Mouse (Mus musculus): ENCODE measurements at regions not wholly inside any gene's neighbourhood (a gene's known extent, or its start where the extent isn't known, plus 50 kb on each side); places are given as distances from the start of the nearest gene placed in this dataset.

GRCm38 (mm10) chr11:65365751-65366559, 96.2 kb upstream of the Myocd start:
- DNase-seq (ENCODE audit: low spot score in 2 of 2), result peak in 1 of 2 experiments; percentile 20

- no peak for DNase-seq (ENCODE audit: low spot score in 2 of 2)
These were observed 95.1 kb upstream of the Myocd start for GRCm38 (mm10) chr11:65364910-65365309.

- no peak for DNase-seq (ENCODE audit: low spot score in 2 of 2)
These were observed 94.1 kb upstream of the Myocd start for GRCm38 (mm10) chr11:65363846-65364245.

- DNase-seq (ENCODE audit: low spot score in 2 of 2), result no peak
These were observed 90.9 kb upstream of the Myocd start for GRCm38 (mm10) chr11:65360729-65361128.

GRCm38 (mm10) chr11:65358908-65359307, 89.1 kb upstream of the Myocd start:
- no peak for DNase-seq (ENCODE audit: low spot score in 2 of 2)

GRCm38 (mm10) chr11:65352516-65352915, 82.7 kb upstream of the Myocd start:
- no peak for DNase-seq (ENCODE audit: low spot score in 2 of 2)

- DNase-seq (ENCODE audit: low spot score in 2 of 2), result no peak
These were observed 79.2 kb upstream of the Myocd start for GRCm38 (mm10) chr11:65349013-65349412.

GRCm38 (mm10) chr11:65341683-65342440, 72.1 kb upstream of the Myocd start:
- DNase-seq (ENCODE audit: low spot score in 2 of 2), result no peak

- DNase-seq (ENCODE audit: low spot score in 2 of 2), result no peak
These were observed 64.5 kb upstream of the Myocd start for GRCm38 (mm10) chr11:65334286-65334685.

- no peak for DNase-seq (ENCODE audit: low spot score in 2 of 2)
These were observed 63.3 kb upstream of the Myocd start for GRCm38 (mm10) chr11:65333101-65333500.

GRCm38 (mm10) chr11:65322877-65323440, 53.2 kb upstream of the Myocd start:
- no peak for DNase-seq (ENCODE audit: low spot score in 2 of 2)

Data from frontal cortex, postnatal 10 days (tissue).